16 mouse cellular contexts compared by ENCODE assay signal in genomic region chr16:31609394-31610172, GRCm38 (mm10). TPM values are rescaled to one million over a fixed set of nuclear protein-coding genes. Genes with fewer than 3 reads are reported as not detected.
DNase-seq lines count a peak whose midpoint lies in the region; ATAC-seq lines count a peak whose summit lies in the region.
"Had no signal": no experiment of that assay in that cellular context is flagged by ENCODE, and none has a peak within 500 bp of the region (broad histone marks: within the 10 kb centered on the region; RNA-seq: fewer than 3 reads in every experiment).

No protein-coding gene starts in this region.

- DNase-seq in heart, embryonic 10.5 days (ENCODE audit: low spot score), result no peak
- no peak for DNase-seq in heart, adult 18-20 months
- peak; percentile 52 for DNase-seq in 3T3-L1 (ENCODE audit: low read depth, low spot score)
- peak; percentile 20 for DNase-seq in ZHBTc4 (ENCODE audit: low read depth, low spot score)
- DNase-seq in liver, embryonic 11.5 days (ENCODE audit: low spot score), result no peak
- DNase-seq in thymus, postnatal 25 days, result no peak
- no peak for DNase-seq in urinary bladder, adult 18-20 months (ENCODE audit: low spot score in 2 of 2)
- DNase-seq: adrenal gland, postnatal 36 days; cerebellum, postnatal 14 days; thymus, postnatal 36 days had no signal

- 65% methylated on average over 10 of the region's 10 CpGs for WGBS in heart, embryonic 10.5 days
- 51% methylated on average over 10 of the region's 10 CpGs for WGBS in liver, embryonic 11.5 days
- WGBS in midbrain, embryonic 13.5 days, result 91% methylated on average over 10 of the region's 10 CpGs

- H3K27me3 ChIP-seq in heart, embryonic 10.5 days (ENCODE audit: insufficient read depth, poor library complexity, severe bottlenecking), result no peaks in the 10 kb centered on the region
- H3K27me3 ChIP-seq in liver, embryonic 11.5 days (replicated peaks; ENCODE audit: control insufficient read depth, insufficient read depth, low read length), result no peaks in the 10 kb centered on the region
- no peaks in the 10 kb centered on the region for H3K27me3 ChIP-seq in midbrain, embryonic 13.5 days
- H3K27me3 ChIP-seq: forebrain, embryonic 13.5 days; limb, embryonic 12.5 days; midbrain, embryonic 12.5 days had no signal

- H3K27ac ChIP-seq in heart, embryonic 10.5 days, result peak overlapping the region; percentile 52; the same call in 1 of the 2 replicates
- peak overlapping the region; percentile 47 for H3K27ac ChIP-seq in liver, embryonic 11.5 days (ENCODE audit: low read depth, low read length)
- H3K27ac ChIP-seq in midbrain, embryonic 13.5 days, result no peak overlapping the region
- H3K27ac ChIP-seq: forebrain, embryonic 13.5 days; hindbrain, postnatal 0 days; limb, embryonic 12.5 days; midbrain, embryonic 12.5 days; stomach, postnatal 0 days had no signal

- H3K4me3 ChIP-seq in heart, embryonic 10.5 days, result no peak overlapping the region
- H3K4me3 ChIP-seq in liver, embryonic 11.5 days (ENCODE audit: low read depth, low read length), result no peak overlapping the region
- H3K4me3 ChIP-seq in midbrain, embryonic 13.5 days (replicated peaks), result no peak overlapping the region
- H3K4me3 ChIP-seq: forebrain, embryonic 13.5 days; limb, embryonic 12.5 days; midbrain, embryonic 12.5 days had no signal

- H3K36me3 ChIP-seq in heart, embryonic 10.5 days, result no peaks in the 10 kb centered on the region
- no peaks in the 10 kb centered on the region for H3K36me3 ChIP-seq in liver, embryonic 11.5 days (ENCODE audit: control insufficient read depth, insufficient read depth, low read length)
- H3K36me3 ChIP-seq in midbrain, embryonic 13.5 days, result no peaks in the 10 kb centered on the region
- H3K36me3 ChIP-seq: limb, embryonic 12.5 days; midbrain, embryonic 12.5 days had no signal

- no peak overlapping the region for H3K9ac ChIP-seq in liver, embryonic 11.5 days (ENCODE audit: low read depth, low read length)
- H3K9ac ChIP-seq in midbrain, embryonic 13.5 days (replicated peaks), result no peak overlapping the region
- H3K9ac ChIP-seq: forebrain, embryonic 13.5 days; limb, embryonic 12.5 days; midbrain, embryonic 12.5 days had no signal

- peak; percentile 82 for ATAC-seq in liver, embryonic 11.5 days (replicated peaks; ENCODE audit: low FRiP score)
- no peak for ATAC-seq in midbrain, embryonic 13.5 days
- ATAC-seq: forebrain, embryonic 13.5 days; hindbrain, postnatal 0 days had no signal

- H3K4me1 ChIP-seq in heart, embryonic 10.5 days, result peaks cover 7% of the 10 kb centered on the region; the same call in 1 of the 2 replicates
- H3K4me1 ChIP-seq in liver, embryonic 11.5 days (replicated peaks; ENCODE audit: control insufficient read depth, insufficient read depth, low read length), result peaks cover 27% of the 10 kb centered on the region
- H3K4me1 ChIP-seq in midbrain, embryonic 13.5 days (replicated peaks), result no peaks in the 10 kb centered on the region
- H3K4me1 ChIP-seq: forebrain, embryonic 13.5 days; midbrain, embryonic 12.5 days had no signal

- no peaks in the 10 kb centered on the region for H3K9me3 ChIP-seq in heart, embryonic 10.5 days
- H3K9me3 ChIP-seq in liver, embryonic 11.5 days (ENCODE audit: control insufficient read depth, low read length), result no peaks in the 10 kb centered on the region
- no peaks in the 10 kb centered on the region for H3K9me3 ChIP-seq in midbrain, embryonic 13.5 days
- H3K9me3 ChIP-seq: forebrain, embryonic 13.5 days; limb, embryonic 12.5 days; midbrain, embryonic 12.5 days had no signal

- 0 out of 2 replicates have a peak overlapping the region, but pooled peaks have one; percentile 22 for H3K4me2 ChIP-seq in liver, embryonic 11.5 days
- no peak overlapping the region for H3K4me2 ChIP-seq in midbrain, embryonic 13.5 days (replicated peaks)
- H3K4me2 ChIP-seq: forebrain, embryonic 13.5 days; limb, embryonic 12.5 days; midbrain, embryonic 12.5 days had no signal

RNA-seq across cellular contexts. Expression of gene Dlg1, which starts 53.7 kb away (rescaled TPM):
- polyA plus RNA-seq in heart, embryonic 10.5 days (2016; fragmentation: Nextera tagmentation; extraction: Ambion mirVana), result 21.1 and 25.5 TPM in 2 replicates
- total RNA-seq in heart, adult 18-20 months (2021), result 10 to 100 TPM; 52.6 to 59.2 TPM
- polyA plus RNA-seq in liver, embryonic 11.5 days (2014; fragmentation: Nextera tagmentation; extraction: Ambion mirVana), result 25.2 and 25.3 TPM in 2 replicates
- polyA plus RNA-seq in midbrain, embryonic 13.5 days (2015; fragmentation: Nextera tagmentation; extraction: Ambion mirVana), result 10.6 and 13.9 TPM in 2 replicates

Comparison
In these comparisons a context has a peak if more than half of its experiments do, and no peak if none do; other contexts are left out.
1. DNase-seq: peak in 3T3-L1 (single experiment) and ZHBTc4 (single experiment); none in heart, embryonic 10.5 days (single experiment), heart, adult 18-20 months (0 of 2), liver, embryonic 11.5 days (single experiment), thymus, postnatal 25 days (single experiment) and urinary bladder, adult 18-20 months (0 of 2).